Mouse (Mus musculus) lung, postnatal 0 days (tissue): ENCODE measurements around the gene Tas2r138. TPM values are rescaled to one million over a fixed set of nuclear protein-coding genes. Genes with fewer than 3 reads are reported as not detected.
A peak's percentile ranks its signal among the peaks of the same experiment; 100 is the strongest.

Source experiments
- ATAC-seq: fragments of 200-750 bp; cut with Nextera tagmentation; 2 replicates; pipeline ENCODE4 v1.8.0; 2017; ENCODE audit warnings: moderate library complexity
- DNase-seq: peaks from one replicate; pipeline ENCODE4 v3.0.0-alpha.2; 2016; ENCODE audit warnings: low spot score
- H3K27ac ChIP-seq: fragments of 300-500 bp; sonication (generic); 2 replicates; pipeline ENCODE4 v1.5.1; 2014; ENCODE audit warnings: antibody characterized with exemption, mild to moderate bottlenecking, low read length, mixed read lengths
- H3K27me3 ChIP-seq: fragments of 300-500 bp; sonication (generic); replicated peaks from 2 replicates; pipeline ENCODE4 v1.6.1; 2014; ENCODE audit warnings: low read length, mixed read lengths; ENCODE audit not compliant: insufficient read depth
- H3K36me3 ChIP-seq: fragments of 300-500 bp; sonication (generic); 2 replicates; pipeline ENCODE4 v1.6.1; 2014; ENCODE audit warnings: low read length, mixed read lengths; ENCODE audit not compliant: insufficient read depth
- H3K4me1 ChIP-seq: fragments of 300-500 bp; sonication (generic); 2 replicates; pipeline ENCODE4 v1.6.1; 2014; ENCODE audit warnings: antibody characterized with exemption, low read depth, low read length, mixed read lengths; ENCODE audit not compliant: insufficient read depth
- H3K4me2 ChIP-seq: fragments of 300-500 bp; sonication (generic); replicated peaks from 2 replicates; pipeline ENCODE4 v1.6.1; 2014; ENCODE audit warnings: low read depth, mild to moderate bottlenecking, low read length, moderate library complexity, mixed read lengths
- H3K4me3 ChIP-seq: fragments of 300-500 bp; sonication (generic); 2 replicates; pipeline ENCODE4 v1.5.1; 2014; ENCODE audit warnings: low read depth, low read length
- H3K9ac ChIP-seq: fragments of 300-500 bp; sonication (generic); replicated peaks from 2 replicates; pipeline ENCODE4 v1.6.1; 2014; ENCODE audit warnings: low read depth, mild to moderate bottlenecking
- H3K9me3 ChIP-seq: fragments of 300-500 bp; sonication (generic); 2 replicates; pipeline ENCODE4 v1.6.1; 2016; ENCODE audit warnings: low read length, mixed read lengths
- CTCF ChIP-seq: IDR thresholded peaks from 2 replicates; pipeline ENCODE4 v1.5.1; 2016; ENCODE audit warnings: antibody characterized with exemption, mild to moderate bottlenecking
- EP300 ChIP-seq: IDR thresholded peaks from 2 replicates; pipeline ENCODE4 v1.6.1; 2016; ENCODE audit warnings: antibody characterized with exemption, mild to moderate bottlenecking, control low read depth
- WGBS: fragments of 180-500 bp; shearing (Covaris S2); extraction: QIAGEN DNeasy Blood & Tissue Kit; methylation state at CpG from one replicate; pipeline ENCODE4 v1.1.7; 2014; 5-methylcytosine and 5-hydroxymethylcytosine counted together
- polyA plus RNA-seq: library from polyadenylated mRNA; unstranded; fragments of >200 nt; fragmentation: Nextera tagmentation; extraction: Ambion mirVana; gene quantifications from 2 replicates; pipeline ENCODE4 v1.2.1, GENCODE M21; 2015

Gene Tas2r138
- polyA plus RNA-seq, 1 experiment from 2014 or later: not detected

DNA sequence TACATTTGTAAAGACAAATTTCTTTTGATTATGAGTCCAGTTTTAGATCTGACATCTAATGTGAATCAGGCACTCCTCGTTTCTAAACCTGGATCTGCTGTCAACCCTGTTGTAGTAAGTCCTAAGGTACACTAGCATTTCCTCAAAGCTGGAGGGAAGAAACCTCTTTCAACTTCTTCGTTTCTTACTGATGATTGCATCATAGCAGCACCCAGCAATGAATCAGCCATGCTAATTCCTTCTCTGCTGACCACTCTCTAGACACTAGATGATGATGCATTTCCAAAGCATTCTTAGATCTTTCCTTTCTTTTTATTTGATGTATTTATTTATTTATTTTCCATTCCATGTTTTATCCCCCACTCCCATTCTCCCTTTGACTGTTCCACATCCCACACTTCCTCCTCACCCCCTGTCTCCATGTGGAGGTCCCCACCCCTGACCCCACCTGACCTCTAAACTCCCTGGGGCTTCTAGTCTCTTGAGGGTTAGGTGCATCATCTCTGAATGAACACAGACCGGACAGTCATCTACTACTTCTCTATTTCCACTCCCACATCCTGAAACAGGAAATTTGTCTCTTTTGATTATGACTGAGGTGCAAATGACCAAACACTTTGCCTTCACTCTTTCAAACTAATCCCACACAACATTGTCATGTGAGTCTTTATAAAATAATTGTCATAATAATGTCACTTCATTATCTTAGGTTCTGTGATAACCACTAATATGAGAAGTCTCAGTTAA is 18.1 kb downstream of the Tas2r138 start:
- no peaks in the 10 kb centered on the region for H3K27me3 ChIP-seq
- whole genome bisulfite sequencing: 65% methylated on average over 3 of the region's 3 CpGs
- no peak for ATAC-seq
- no peak overlapping the region for H3K9ac ChIP-seq
- no peaks in the 10 kb centered on the region for H3K9me3 ChIP-seq
- H3K4me3 ChIP-seq: no peak overlapping the region
- H3K4me1 ChIP-seq: no peaks in the 10 kb centered on the region
- peak; percentile 24 for DNase-seq
- no peaks in the 10 kb centered on the region for H3K36me3 ChIP-seq
- H3K27ac ChIP-seq: no peak overlapping the region
- TF ChIP-seq CTCF (no peak), EP300 (no peak)
- H3K4me2 ChIP-seq: no peak overlapping the region

DNA sequence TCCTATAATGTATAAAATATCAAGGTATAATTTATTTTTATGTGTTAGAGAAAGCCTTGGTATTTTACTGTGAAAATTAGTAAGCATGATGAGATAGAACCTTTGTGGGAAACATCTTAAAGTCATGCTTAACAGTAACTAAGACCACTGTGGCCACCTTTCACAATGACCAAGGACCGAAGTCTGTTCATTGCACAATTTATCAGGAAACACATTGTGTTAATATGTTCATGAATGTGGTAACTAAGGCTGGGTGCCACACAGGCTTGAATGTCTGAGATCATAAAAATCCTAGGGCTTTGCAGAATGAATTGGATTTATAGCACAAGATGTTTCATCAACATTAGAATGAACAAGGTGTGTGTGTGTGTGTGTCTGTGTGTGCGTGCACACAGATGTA is 24.8 kb downstream of the Tas2r138 start:
- no peak overlapping the region for H3K4me2 ChIP-seq
- no peak overlapping the region for H3K4me3 ChIP-seq
- no peak for DNase-seq
- 85% methylated on average over 2 of the region's 2 CpGs for WGBS
- H3K27me3 ChIP-seq: no peaks in the 10 kb centered on the region; the same call in 1 of the 2 replicates
- no peaks in the 10 kb centered on the region for H3K9me3 ChIP-seq
- H3K27ac ChIP-seq: no peak overlapping the region
- ATAC-seq: no peak
- H3K4me1 ChIP-seq: no peaks in the 10 kb centered on the region
- no peaks in the 10 kb centered on the region for H3K36me3 ChIP-seq
- no peak for TF ChIP-seq CTCF
- H3K9ac ChIP-seq: no peak overlapping the region

DNA sequence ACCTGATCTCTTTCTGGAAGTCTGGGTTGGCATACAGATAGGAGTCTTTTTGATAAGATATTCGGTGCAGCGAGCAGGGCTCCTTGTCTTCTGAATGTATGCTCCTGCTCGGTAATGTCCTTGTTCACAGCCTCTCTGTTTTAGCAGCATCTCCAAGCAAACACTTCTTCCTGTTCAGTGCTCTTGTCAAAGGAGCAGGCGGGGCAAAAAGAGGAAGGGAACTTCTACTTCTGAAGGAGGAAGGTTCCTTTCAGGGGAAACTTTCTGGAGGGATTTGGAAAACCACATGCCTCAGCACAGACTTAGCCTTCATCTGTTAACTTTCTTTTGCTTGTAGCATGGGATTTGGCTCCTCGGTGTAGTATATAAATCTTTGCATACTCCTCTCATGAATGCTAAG is 27.5 kb downstream of the Tas2r138 start, which contains the start of gene Clec5a:
Gene Clec5a, minus strand, starts transcription at position 177 of the 400 bp plus-strand sequence.
- DNase-seq: no peak
- Histone ChIP-seq H3K9me3 (no peaks in the 10 kb centered on the region), H3K4me2 (no peak within 1 kb of the TSS), H3K27ac (no peak within 1 kb of the TSS), H3K4me1 (no peaks in the 10 kb centered on the region), H3K27me3 (no peaks in the 10 kb centered on the region; the same call in 1 of the 2 replicates), H3K9ac (no peak within 1 kb of the TSS), H3K36me3 (no peaks in the 10 kb centered on the region), H3K4me3 (no peak within 1 kb of the TSS)
- ATAC-seq: no peak
- 65% methylated on average over 5 of the region's 5 CpGs for WGBS
- TF ChIP-seq CTCF (no peak), EP300 (no peak)

DNA sequence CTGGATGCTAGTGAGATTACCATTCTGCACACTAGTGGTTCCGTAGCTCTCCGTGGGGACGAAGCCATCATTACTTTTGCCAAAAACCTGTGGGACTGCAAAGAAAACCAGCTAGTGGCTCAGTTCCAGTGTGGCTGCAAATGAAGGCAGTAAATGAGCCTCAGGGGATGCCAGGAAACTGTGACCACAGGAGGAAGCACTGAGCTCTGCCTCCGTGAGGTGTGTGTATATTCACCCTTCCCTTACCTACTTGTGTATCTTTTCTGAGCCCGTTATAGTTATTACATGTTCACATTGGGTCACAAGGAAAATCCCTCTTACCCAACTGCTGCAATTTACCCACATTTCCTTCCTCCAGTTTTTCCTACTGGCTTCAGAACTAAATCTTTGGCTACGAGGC is 28.8 kb downstream of the Tas2r138 start:
- no peaks in the 10 kb centered on the region; the same call in 1 of the 2 replicates for H3K27me3 ChIP-seq
- H3K9ac ChIP-seq: no peak overlapping the region
- DNase-seq: no peak
- 79% methylated on average over 6 of the region's 6 CpGs for WGBS
- H3K4me1 ChIP-seq: no peaks in the 10 kb centered on the region
- no peaks in the 10 kb centered on the region for H3K9me3 ChIP-seq
- H3K27ac ChIP-seq: no peak overlapping the region
- TF ChIP-seq CTCF: no peak
- TF ChIP-seq EP300: no peak
- H3K4me3 ChIP-seq: no peak overlapping the region
- H3K4me2 ChIP-seq: no peak overlapping the region
- no peaks in the 10 kb centered on the region for H3K36me3 ChIP-seq
- ATAC-seq: no peak

DNA sequence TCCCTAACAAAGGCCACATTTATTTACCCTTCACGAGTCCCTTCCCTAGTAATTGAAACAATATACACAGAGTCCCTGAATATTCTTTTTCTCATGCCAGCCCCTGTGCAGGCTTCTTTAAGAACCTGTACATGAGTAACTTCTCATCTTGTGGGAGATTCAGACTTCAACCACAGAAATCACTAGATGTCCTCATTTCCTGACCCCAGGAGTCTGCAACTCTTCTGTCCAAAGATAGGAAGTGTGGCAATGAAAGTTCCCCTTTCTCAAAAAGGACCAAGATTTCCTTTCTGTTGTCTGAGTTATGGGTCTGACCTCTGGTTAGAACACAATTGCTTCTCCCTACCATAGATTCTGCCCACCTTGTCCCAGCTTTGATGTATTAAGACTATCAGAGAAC is 36.8 kb downstream of the Tas2r138 start:
- Histone ChIP-seq H3K27ac (no peak overlapping the region), H3K27me3 (no peaks in the 10 kb centered on the region), H3K9me3 (no peaks in the 10 kb centered on the region), H3K4me2 (no peak overlapping the region), H3K4me3 (no peak overlapping the region), H3K4me1 (no peaks in the 10 kb centered on the region), H3K36me3 (no peaks in the 10 kb centered on the region), H3K9ac (no peak overlapping the region)
- ATAC-seq (no peak), DNase-seq (peak; percentile 47)
- TF ChIP-seq EP300 (no peak), CTCF (no peak)
- 59% methylated on average over 1 of the region's 1 CpGs for WGBS

DNA sequence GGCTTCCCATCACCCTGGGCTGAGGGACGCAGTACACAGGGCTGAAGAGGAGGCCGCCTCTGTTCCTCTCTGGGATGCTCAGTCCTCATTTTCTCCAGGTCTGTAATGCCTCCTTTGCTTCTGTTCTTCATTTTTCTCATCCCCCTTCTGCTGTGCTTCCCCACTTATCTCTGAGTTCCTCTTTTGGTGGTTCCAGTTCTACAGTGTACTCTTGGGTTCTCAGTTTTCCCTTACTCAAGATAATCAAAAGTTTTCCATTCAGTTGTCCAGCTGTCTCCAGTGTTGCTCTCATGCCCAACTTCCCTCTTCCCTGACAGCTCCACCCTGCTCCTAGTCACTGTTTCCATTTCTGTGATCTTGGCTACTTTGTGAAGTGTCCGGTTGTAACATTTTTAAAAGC is 39.5 kb downstream of the Tas2r138 start:
- H3K9me3 ChIP-seq: no peaks in the 10 kb centered on the region
- TF ChIP-seq EP300: no peak
- TF ChIP-seq CTCF: no peak
- H3K36me3 ChIP-seq: no peaks in the 10 kb centered on the region
- no peaks in the 10 kb centered on the region for H3K4me1 ChIP-seq
- no peaks in the 10 kb centered on the region for H3K27me3 ChIP-seq
- H3K9ac ChIP-seq: no peak overlapping the region
- no peak overlapping the region for H3K4me3 ChIP-seq
- no peak overlapping the region for H3K4me2 ChIP-seq
- ATAC-seq (no peak), DNase-seq (peak; percentile 7)
- WGBS: 81% methylated on average over 3 of the region's 3 CpGs
- H3K27ac ChIP-seq: no peak overlapping the region

DNA sequence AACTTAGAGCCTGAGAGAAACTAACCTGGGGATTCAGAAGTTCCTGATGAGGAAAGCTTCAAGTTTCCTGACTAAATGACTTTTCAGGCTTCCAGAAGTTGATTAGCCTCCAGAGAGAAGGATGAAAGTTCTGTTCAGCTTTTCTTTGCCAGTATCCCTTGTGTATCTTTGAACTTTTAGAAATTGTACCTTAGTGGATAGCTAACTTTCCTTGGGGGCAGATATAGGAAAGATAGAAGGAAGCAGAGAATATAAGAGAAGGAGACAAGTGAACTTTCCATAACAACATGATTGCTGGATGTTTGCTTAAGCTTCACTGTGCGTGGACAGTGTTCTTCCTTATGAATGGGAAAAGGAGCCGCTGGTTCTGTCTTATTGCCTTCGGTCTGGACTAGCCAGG is 43.9 kb downstream of the Tas2r138 start, which contains the start of gene Olfr460:
Gene Olfr460, plus strand, starts transcription at position 301 of the 400 bp plus-strand sequence.
- TF ChIP-seq CTCF: no peak
- TF ChIP-seq EP300: no peak
- DNase-seq: no peak
- Histone ChIP-seq H3K27me3 (no peaks in the 10 kb centered on the region), H3K27ac (no peak within 1 kb of the TSS), H3K4me3 (no peak within 1 kb of the TSS), H3K36me3 (no peaks in the 10 kb centered on the region), H3K4me1 (no peaks in the 10 kb centered on the region), H3K4me2 (no peak within 1 kb of the TSS), H3K9me3 (no peaks in the 10 kb centered on the region), H3K9ac (no peak within 1 kb of the TSS)
- ATAC-seq: no peak
- WGBS: 82% methylated on average over 3 of the region's 3 CpGs

Other genes with a start within 250 kb of the Tas2r138 start
- 7.5 and 9.8 TPM in 2 replicates for gene E330009J07Rik, start 177.2 kb downstream of the Tas2r138 start, polyA plus RNA-seq
- gene Wee2, start 174.2 kb downstream of the Tas2r138 start, polyA plus RNA-seq: not detected in 2 replicates
- gene Ssbp1, start 142.0 kb downstream of the Tas2r138 start, polyA plus RNA-seq: 100 and 105 TPM in 2 replicates
- not detected in 2 replicates for gene Tas2r137, start 122.1 kb downstream of the Tas2r138 start, polyA plus RNA-seq
- gene Tas2r108, start 119.8 kb downstream of the Tas2r138 start, polyA plus RNA-seq: not detected in 2 replicates
- gene Prss37, start 93.8 kb downstream of the Tas2r138 start, polyA plus RNA-seq: not detected in 2 replicates
- gene Olfr461, start 58.3 kb downstream of the Tas2r138 start, polyA plus RNA-seq: not detected in 2 replicates
- not detected in 2 replicates for gene Olfr460, start 43.8 kb downstream of the Tas2r138 start, polyA plus RNA-seq
- 4.0 and 5.8 TPM in 2 replicates for gene Clec5a, start 27.5 kb downstream of the Tas2r138 start, polyA plus RNA-seq
- gene Mgam, start 15.5 kb upstream of the Tas2r138 start, polyA plus RNA-seq: 0.05 and 0.11 TPM in 2 replicates